Mouse (Mus musculus) myocyte (in vitro differentiated cells): Measurements from ENCODE around the gene Wrnip1.

Experiments used
- CEBPB ChIP-seq: IDR thresholded peaks from 2 replicates; pipeline ENCODE4 v1.6.1; 2011; ENCODE audit warnings: mild to moderate bottlenecking, moderate library complexity; ENCODE audit not compliant: poor library complexity, insufficient read depth, severe bottlenecking
- MYOD1 ChIP-seq, 3 experiments: IDR thresholded peaks; one replicate each; pipeline ENCODE4 v1.6.1; 2011; ENCODE audit warnings: control low read depth in 2 of 3, low read depth in 2 of 3, mild to moderate bottlenecking in 2 of 3, moderate library complexity in 1 of 3; ENCODE audit not compliant: insufficient read length in 2 of 3, control insufficient read depth in 1 of 3
- MYOG ChIP-seq, 3 experiments: IDR thresholded peaks; one replicate each; pipeline ENCODE4 v1.6.1; 2011; ENCODE audit warnings: control low read depth in 2 of 3, low read depth in 2 of 3, mild to moderate bottlenecking in 2 of 3; ENCODE audit not compliant: insufficient read length in 2 of 3, control insufficient read depth in 1 of 3, insufficient read depth in 1 of 3
- POLR2A ChIP-seq: IDR thresholded peaks from one replicate; pipeline ENCODE4 v1.6.1; 2011; ENCODE audit warnings: low read depth, mild to moderate bottlenecking, control low read depth, moderate library complexity; ENCODE audit not compliant: insufficient read length
- POLR2AphosphoS2 ChIP-seq: IDR thresholded peaks from one replicate; pipeline ENCODE4 v1.6.1; 2011; ENCODE audit warnings: low read depth, control low read depth; ENCODE audit not compliant: insufficient read length
- TCF12 ChIP-seq: IDR thresholded peaks from one replicate; pipeline ENCODE4 v1.6.1; 2011; ENCODE audit warnings: mild to moderate bottlenecking, control low read depth; ENCODE audit not compliant: poor library complexity, insufficient read depth, severe bottlenecking
- USF1 ChIP-seq: IDR thresholded peaks from one replicate; pipeline ENCODE4 v1.6.1; 2011; ENCODE audit warnings: low read depth, mild to moderate bottlenecking, control low read depth, moderate library complexity

DNA sequence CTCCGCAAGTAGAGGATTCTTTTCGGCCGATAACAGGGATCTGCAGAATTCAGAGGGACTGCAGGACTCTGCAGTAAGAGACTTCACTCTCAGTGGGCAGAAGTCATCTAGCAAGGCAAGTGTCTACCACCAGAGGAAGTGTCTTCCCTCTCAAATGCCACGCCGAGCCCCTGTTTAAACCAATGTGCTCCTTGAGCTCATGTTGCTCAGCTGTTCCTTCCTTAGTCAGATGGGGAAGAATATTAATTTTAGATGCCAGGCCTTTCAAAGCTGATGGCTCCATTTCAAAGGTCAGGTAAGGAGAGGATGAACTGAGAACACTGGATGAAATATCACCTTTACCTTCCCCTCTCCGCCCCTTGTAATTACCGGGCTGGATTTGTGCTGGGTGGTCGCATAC lies 18.0 kb upstream of the Wrnip1 start, which contains the start of gene Mylk4:
- TF ChIP-seq USF1 (no peak), MYOD1 (IDR thresholded peaks at IDR 0.05; ENCODE audit: control insufficient read depth in 1 of 3, insufficient read length in 2 of 3, low read depth in 2 of 3) (no peak), POLR2A (no peak), TCF12 (no peak), CEBPB (no peak), MYOG (IDR thresholded peaks at IDR 0.05; ENCODE audit: control insufficient read depth in 1 of 3, insufficient read depth in 1 of 3, insufficient read length in 2 of 3, low read depth in 2 of 3) (no peak), POLR2AphosphoS2 (no peak)
